Mouse (Mus musculus) gonadal fat pad, adult 2 months (tissue): ENCODE measurements around the gene Fam24b. TPM values are rescaled to one million over a fixed set of nuclear protein-coding genes. Genes with fewer than 3 reads are reported as not detected.

Source experiments
- DNase-seq: peaks from one replicate; pipeline ENCODE4 v3.0.0-alpha.2; 2012; ENCODE audit warnings: low read depth
- polyA plus RNA-seq: library from polyadenylated mRNA; depleted of rRNA; stranded (reverse); fragments of >200 nt; gene quantifications from 2 replicates; pipeline ENCODE4 v1.2.3, GENCODE M21; 2012; rRNA removed

The Fam24b gene
- polyA plus RNA-seq = 13.1 and 34.2 TPM in 2 replicates

DNA sequence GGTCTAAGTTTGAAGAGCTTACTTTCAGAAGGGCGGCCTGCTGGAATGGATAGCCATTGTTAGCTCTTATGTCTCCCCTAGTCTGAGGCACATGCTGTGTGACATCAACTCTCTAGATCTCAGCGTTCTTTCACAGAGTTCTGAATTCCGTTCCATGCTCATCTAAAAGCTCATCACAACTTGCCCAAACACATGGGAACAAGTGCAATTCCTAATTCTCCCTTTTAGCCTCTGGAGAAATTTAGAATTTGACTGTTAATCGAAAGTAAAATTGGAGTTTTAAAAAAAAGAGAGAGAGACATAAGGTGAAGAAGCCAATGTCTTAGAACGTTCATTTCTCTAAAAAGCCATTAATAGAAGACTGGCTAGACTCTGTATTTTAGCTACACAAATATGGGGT is at the start of gene Fam24b:
TSS of gene Fam24b (minus strand) at position 101 of the 400 bp plus-strand sequence.
- DNase-seq = no peak

DNA sequence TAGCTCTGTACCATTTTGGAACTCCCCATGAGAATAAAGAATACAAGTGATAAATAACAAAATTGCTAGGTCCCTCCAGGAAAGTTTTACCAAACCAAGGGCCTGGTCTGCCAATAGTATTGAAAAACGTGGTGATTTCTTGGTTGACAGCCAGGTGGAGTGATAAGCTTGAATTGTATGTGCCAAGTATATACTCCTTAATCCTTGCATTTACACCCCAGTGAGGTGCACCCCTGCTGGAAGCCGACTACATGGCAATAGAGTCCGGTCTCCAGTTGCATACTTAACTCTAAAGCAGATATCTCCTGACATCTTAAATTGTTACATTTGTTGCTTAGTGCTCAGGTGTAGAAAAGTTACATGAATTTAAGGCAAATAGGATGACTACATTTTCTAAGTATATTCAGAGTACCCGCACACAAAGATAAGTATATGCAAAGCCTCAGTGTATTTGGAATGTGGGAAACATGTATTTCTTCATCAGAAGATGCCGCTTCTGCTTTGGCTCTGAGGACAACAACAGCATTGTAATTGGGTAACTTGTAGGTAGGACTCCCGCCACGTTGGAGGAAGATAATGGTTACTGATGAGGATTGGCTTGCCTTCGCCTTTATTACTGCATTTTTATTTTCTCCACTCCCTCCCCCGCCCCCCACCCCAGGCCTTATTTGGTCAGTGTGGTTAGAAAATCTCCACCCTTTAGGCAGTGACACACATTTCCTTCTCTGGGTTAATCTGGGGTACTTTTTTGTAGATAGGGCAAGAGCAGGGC is 42.8 kb upstream of the Fam24b start:
- DNase-seq = no peak

DNA sequence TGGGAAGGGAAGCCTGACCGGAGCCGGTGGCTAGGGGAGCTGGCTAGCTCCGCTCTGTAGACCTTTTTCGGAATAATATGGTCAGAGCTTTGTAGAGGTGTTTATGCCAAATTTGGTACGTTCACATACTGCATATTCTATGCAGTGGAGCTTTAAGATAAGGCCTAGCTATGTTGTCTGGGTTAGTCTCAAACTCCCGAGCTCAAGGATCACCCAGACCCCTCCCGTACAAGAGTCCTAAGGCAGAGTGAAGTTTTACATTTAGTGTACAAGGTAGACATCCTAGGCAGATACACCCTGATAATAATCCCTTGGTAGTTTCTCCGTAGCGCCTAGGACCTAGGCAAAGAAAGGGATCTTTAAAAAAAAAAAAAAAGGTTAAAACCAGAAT is 42.1 kb upstream of the Fam24b start:
- DNase-seq = no peak

DNA sequence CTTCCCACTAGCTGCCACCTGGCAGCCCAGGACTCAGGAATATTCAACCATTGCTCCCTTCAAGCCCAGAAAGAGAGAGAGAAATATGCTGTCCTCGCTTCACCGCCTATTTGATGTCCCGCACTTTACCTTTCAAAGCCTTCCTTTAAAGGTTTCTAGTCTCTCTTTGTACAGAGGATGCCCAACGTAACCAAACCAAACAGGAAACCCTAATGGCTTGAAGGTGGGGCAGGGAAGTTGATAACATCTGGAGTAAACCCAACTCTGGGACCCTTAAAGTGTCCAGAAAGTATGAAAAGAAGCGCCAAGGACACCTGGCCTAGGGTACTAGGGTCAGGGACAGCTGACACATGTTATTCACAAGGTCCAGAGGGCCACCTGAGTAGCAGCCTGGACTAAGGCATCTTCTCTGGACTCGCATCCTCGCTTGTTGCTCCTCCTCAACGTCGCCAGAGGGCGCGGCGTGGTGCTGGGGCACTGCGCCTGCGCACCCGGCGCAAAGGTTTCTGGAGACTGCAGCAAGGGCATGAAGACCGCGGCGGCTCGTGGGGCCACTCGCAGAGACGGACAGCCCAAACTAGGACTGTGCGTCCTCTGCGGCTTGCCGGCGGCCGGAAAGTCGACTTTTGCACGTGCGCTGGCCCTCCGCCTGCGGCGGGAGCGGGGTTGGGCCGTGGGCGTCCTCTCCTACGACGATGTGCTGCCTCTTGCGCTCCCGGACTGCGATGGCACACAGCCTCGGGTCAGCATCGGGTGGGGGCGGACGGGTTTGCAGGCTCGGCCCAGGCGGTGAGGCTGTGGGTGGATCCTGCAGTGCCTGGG is 41.5 kb upstream of the Fam24b start, which contains the start of gene Pstk:
TSS of gene Pstk (plus strand) at position 494 of the 822 bp plus-strand sequence.
- peak; percentile 51 for DNase-seq

DNA sequence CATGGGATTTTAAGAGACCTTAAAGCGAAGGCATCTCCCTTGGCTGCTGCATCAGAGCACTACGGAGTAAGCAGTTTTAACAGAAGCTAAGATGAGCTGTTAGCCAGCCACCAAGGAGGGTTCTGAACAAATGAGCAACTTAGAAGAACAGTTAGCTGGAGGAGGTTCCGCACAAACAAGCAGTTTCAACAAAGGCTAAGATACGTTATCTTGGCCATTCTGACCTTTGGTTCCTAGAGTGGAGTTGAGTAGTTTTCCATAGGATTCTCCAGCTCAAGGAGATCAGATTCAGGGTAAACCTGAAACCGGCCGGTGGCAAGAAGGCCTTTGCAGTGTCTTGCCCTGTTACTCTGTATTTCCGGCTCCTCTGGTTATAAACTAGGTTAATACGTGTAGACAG is 34.8 kb upstream of the Fam24b start:
- DNase-seq = no peak

DNA sequence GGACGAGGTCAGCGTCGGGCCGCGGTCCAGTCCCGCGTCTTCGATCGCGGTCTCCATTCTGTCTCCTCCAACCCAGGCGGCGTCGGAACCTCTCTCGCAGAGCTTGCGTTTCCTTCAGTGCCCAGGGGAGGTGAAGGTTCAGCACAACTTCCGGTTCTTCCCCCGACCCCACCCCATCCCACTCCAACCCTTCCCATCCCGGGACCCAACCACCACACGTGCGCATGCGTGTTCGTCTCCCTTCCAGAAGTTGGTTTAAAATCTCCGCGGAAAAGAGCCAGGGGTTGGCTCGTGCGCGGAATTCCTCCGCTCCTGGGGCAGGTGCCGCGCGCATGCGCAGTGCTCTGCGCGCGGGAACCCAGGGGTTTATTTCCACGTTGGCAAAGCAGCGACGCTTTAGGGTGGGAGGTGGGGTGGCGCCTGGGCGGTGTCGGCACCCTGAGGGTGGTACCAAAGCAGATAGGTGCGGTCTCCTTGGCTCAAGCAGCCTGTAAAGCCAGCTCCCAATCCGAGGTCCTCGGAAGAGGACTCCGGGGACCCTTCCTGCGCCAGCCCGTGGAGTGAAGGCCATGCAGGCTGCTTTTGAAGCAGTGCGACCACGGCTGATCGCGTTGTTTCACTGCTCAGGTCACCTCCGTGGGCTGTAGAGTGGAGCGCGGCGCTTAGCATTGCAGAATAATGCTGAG is 33.4 kb upstream of the Fam24b start, which contains the start of gene 2310057M21Rik:
TSS of gene 2310057M21Rik (minus strand) at position 145 of the 686 bp plus-strand sequence.
- DNase-seq = peak; percentile 87

DNA sequence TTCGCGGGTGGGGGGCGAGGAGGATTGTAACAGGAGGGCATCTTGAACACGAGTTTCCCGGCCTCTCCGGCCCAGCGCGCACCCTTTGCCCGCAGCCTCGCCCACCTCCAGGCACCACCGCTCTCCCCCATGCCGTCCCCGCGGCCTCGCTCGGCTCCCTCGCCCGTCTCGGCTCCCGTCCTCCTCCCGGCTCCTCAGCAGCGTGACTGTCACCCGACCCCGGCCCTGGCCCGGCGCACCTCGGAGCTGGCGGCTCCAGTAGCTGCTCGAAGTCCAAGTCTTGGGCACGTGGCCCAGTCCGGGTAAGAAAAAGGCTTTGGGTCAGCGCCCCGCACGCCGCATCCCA is 32.9 kb upstream of the Fam24b start:
- DNase-seq = no peak

DNA sequence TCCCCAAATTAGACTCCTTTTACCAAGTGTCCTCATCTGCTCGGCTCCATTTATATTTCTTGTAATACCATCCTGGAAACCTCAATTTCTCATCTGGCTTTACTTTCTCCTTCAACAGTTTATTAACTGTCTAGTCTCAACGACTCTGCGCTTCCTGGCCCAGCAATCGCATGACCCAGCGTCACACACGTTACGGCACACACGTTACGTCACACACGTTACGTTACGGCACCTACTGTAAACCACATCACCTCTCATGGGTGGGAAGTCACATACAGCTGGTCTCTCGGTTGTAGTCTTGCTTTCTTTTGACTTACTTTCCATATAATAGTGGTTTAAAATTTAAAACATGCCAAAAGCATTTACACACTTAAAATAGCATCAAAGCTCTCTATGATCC is 26.8 kb upstream of the Fam24b start:
- no peak for DNase-seq

DNA sequence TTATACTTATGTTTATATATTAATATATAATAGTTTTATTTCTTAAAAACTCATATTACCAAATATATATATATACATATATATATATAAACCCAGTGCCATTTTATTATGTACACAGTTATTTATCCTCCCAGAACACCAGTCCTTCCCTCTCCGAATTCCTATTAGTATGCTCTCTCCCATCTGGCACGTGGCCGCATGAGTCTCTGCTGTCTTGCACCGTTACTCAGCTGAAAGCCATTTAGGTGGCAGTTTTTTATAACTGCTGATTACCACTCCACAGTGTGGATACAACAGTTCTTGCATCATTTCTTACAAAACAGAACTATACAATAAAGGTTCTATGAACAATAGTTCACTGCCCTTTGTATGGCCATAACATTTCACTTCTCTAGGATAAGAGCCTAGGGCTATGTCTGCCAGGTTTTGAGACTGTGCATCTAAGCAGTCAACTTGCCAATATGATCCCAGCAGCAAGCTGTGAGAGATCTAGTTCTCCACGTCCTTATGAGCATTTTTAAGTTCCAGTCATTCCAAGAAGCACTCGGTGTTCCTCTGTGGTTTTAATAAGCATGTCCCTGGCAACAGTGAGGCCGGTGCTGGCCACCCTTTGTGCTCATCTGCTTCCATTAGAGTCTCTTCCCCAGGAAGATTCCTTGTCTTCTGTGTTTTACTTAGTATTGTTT is 16.7 kb upstream of the Fam24b start:
- no peak for DNase-seq

DNA sequence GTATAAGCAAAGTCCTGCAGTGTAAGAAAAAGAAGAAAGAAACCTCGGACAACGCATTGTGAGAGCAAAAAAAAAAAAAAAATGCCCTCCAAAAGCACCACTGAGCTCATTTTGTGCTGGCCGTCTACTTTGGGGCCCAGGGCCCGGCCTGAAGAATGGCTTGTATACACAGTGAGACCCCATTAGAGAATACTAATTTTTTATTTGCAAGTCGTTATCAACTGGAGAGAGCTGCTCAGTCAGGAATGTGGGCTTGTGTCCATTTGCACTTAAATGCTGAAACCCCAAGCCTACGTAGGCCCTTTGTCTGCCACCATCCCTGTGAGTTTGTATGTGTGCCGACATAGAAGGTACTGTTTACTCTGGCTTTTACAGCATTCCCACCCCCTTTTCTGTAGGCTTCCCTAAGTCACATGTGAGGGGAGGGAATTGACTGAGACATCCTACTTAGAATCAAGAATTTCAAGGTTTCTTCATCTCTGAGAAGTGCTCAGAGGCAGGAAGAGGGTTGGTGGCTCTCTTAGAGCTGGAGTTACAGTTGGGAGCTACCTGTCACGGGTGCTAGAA is 8.3 kb upstream of the Fam24b start:
- no peak for DNase-seq

DNA sequence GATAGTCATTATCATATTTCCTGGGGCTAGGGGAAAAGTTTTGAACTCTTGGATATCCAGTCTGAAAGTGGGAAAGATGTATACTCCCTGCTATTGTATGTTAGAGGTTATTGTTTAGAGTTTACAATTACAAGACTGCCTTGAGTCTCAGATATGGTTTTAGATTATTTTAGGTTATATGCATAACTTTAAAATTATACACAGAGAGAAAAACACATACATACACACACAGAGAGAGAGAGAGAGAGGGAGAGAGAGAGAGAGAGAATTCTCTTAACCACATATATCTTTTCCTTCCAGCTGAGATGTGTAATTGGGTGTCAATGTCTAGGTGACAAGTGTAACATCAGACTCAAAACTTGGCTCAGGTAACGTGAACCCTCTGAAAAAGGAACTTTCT is 4.2 kb upstream of the Fam24b start, which contains the start of gene Fam24a:
TSS of gene Fam24a (plus strand) at position 301 of the 400 bp plus-strand sequence.
- DNase-seq = no peak

DNA sequence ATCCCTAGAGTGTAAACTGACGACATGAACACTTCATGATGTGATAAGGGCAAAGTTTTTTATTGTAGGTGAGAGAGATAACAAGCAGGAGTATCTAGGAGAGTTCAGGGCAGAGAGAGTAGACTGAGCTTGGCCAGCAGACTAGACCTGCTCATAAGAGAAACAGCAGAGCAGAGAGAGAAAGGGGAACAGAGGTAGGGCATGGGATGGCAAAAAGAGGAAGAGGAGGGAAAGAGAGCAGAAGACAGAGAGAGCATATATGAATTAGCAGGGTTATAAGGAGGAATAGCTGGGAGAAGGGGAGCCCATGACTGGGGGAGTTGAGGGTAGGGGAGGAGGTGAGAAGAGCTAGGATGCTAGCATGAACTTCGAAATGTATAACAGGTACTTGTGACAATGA is 2.4 kb upstream of the Fam24b start:
- DNase-seq = no peak

DNA sequence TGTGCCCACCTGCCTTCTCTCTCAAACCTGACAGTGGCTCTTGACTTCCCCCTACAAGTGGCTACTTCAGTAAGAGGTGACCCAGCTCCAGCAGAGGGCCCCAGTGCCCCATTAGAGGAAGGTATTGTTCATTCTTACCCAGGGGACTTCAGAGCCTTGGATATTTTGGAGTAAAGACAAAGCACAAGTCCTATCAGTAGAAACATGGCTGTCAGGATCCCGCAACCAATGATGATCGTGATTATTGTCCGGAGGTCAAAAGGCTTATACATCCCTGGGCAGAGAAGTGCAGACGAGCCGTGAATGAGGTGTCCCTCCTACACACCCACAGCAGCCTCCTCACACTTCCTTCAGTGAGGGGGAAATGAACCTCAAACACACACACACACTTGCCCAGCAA is 2.3 kb downstream of the Fam24b start:
- no peak for DNase-seq

DNA sequence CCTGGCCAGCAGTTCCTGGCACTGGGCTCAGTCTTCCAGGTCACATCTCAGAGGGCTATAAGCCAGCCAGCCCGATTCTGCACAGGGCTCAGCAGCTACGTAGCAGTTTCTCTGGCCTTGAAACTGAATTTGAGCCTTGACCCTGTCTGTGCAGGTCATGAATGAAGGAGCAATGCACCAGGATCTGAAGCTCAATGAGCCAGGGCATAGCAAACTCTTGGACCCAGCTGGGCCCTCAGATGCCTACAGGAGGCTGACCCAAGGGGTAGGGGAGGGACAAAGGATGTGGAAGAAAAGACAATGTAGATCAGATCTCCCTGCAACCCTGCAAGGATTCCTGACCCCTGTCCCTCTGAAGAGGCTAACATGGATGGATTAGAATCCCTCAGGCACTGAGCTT is 7.1 kb downstream of the Fam24b start, which contains the start of gene Cuzd1:
TSS of gene Cuzd1 (minus strand) at position 101 of the 400 bp plus-strand sequence.
- no peak for DNase-seq

DNA sequence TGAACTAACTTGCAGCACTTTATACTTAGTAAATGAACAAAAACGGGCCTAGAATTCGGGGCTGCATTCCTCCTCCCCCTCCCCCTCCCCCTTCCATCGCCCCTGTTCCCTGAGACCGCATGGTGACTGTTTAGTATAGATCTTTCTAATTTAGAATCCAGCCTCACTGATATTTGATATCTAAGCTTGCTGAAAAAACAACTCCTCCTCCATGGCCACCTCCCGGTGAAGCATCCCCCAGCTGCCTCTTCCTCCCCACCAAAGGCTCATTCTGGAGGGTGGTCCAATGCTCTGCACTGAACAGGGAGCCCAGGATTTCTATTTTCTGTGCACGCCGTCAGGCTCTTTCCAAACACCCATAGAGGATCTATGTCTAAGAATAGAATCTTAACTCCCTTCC is 11.0 kb downstream of the Fam24b start:
- DNase-seq = no peak

DNA sequence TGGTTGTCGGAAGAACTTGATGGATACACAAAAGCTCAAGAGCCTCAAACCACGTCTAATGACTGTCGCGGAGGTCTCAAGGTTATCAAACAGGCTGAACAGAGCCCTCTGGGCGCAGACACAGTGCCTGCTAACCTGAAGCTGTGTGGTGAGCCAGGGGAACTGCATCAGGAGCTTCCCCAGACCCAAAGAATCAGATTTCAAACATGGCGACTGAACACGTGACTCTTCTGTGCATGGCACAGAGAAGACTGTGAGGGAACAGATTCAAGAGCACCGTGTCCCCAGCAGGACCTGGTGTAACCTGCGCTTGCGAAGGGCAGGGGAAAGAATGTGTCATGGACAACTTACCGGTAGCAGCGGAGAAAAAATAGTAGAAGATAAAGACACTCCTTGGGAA is 11.7 kb downstream of the Fam24b start:
- DNase-seq = no peak

DNA sequence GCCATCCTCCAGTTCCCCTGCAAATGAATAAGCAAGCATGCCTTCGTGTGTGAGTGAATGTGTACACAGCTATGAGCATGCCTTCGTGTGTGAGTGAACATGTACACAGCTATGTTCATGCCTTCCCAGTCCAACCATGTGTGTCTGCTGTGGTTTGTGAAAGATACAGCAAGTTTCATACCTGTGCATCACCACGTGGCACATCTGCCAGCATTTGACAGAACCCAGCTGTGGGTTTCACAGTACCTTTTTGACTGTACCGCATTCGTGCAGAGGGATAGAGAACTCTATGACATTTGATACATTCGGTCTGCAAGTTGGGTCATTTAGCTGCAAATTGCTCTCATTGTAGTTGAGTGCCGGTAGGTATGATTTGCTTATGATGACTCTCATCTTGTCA is 14.8 kb downstream of the Fam24b start:
- no peak for DNase-seq

DNA sequence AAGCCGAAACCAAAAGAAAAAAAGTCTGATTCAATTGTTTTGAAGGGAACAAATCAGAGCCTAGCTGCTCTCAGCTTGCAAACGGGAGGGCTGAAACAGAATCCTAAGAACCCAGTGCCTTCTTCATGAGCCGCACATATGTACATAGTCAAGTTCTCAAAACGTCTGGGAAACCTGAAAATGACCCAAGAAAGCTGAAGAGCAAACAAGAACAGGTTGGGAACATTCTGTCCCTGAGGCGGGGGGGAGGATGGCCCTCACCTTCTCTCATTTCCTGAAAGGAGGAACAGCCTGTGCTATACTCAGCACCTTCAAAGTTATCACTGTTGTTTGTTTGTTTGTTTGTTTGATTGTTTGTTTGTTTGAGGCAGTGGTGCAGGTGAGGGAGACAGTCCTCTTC is 22.6 kb downstream of the Fam24b start:
- DNase-seq = no peak

DNA sequence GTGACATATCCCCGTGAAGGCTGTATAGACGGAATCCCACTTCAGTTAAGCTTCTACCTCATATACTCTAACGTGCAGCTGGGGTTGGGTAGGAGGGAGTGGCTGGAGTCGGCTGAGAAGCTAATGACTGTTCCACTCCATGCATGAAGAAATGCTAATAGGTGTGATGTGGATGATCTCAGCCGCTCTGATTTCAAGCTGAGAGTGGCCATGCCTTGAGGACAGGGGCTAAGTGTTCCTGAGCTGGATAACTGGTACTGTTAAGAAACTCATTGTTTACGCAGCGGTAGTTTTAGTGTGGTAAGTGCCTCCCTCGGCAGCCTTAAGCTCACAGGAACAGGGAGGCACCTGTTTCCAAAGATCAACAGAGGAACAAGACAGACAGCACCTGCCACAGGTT is 26.0 kb downstream of the Fam24b start:
- peak; percentile 79 for DNase-seq

DNA sequence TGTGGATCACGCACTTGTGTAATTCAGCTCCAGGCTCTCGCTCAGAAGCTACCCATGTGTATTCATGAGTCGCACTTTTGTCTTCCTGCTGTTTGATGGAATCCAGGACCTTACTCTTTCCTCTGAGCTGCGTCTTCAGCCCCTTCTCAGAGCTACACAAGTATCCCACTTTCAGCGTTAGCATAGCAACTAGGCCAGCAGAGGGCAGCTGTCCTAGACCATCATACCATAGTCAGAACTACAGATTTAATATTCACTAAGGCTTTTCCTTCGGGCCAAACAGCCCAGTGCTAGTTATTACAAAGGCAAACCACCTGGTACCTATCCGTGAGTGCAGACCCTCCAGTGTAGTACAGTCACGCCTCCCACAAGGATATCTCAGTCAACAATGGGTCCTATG is 32.2 kb downstream of the Fam24b start:
- DNase-seq = no peak
